24 mouse cellular contexts compared by ENCODE assay signal in the genomic region with DNA sequence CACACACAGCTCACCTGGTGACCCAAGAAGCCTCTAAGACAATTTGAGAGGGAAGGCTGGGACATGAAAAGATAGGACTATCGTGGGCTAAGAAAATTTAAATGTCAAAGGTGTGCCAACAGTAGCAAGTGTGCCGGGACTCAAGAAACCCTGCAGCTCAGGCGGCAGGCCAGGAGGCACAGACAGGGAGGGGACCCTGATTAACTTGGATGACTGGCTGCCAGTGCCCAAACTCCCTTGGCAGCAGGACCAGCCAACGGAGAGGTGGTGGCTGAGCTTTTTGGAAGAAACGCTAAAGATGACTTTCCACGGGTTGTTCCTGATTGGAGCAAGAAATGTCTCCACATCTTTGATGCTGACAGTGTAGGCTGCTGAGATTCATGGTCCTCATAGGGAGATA.
A peak's percentile ranks its signal among the peaks of the same experiment; 100 is the strongest.
DNase-seq lines count a peak whose midpoint lies in the region; ATAC-seq and TF ChIP-seq lines count a peak whose summit lies in the region.
"Had no signal": no experiment of that assay in that cellular context is flagged by ENCODE, and none has a peak within 500 bp of the region (broad histone marks: within the 10 kb centered on the region; RNA-seq: fewer than 3 reads in every experiment).

No protein-coding gene starts in this region.

- no peak overlapping the region for H3K4me3 ChIP-seq in hindbrain, embryonic 15.5 days
- no peak overlapping the region for H3K4me3 ChIP-seq in hindbrain, embryonic 12.5 days
- no peak overlapping the region for H3K4me3 ChIP-seq in cerebellum, adult 2 months (replicated peaks; ENCODE audit: insufficient read depth, low read depth, low read length)
- H3K4me3 ChIP-seq: heart, adult 2 months; heart, embryonic 12.5 days; lung, embryonic 15.5 days had no signal

- TF ChIP-seq CTCF in cerebellum, adult 2 months (IDR thresholded peaks at IDR 0.05; ENCODE audit: borderline replicate concordance, insufficient read depth, low read depth, low read length) = no peak

- no peak for TF ChIP-seq POLR2A in cerebellum, adult 2 months (IDR thresholded peaks at IDR 0.05; ENCODE audit: borderline replicate concordance, insufficient read depth, low read length)

- H3K9me3 ChIP-seq in hindbrain, embryonic 15.5 days = no peaks in the 10 kb centered on the region
- H3K9me3 ChIP-seq in hindbrain, embryonic 12.5 days (replicated peaks) = no peaks in the 10 kb centered on the region
- H3K9me3 ChIP-seq: embryonic facial prominence, embryonic 12.5 days; heart, embryonic 12.5 days; limb, embryonic 13.5 days; lung, embryonic 15.5 days; midbrain, embryonic 12.5 days had no signal

- DNase-seq in brain, adult 2 months (ENCODE audit: low read depth, low spot score) = peak; percentile 38
- DNase-seq in cerebellum, adult 2 months = peak; percentile 55 to 64
- DNase-seq in cerebellum, postnatal 25 days = peak; percentile 51 to 65
- DNase-seq in kidney, adult 9 months = no peak
- DNase-seq in adrenal gland, postnatal 25 days = no peak
- DNase-seq: embryo, embryonic 11 days; heart, adult 2 months; heart, postnatal 4 days; kidney, postnatal 25 days; retina, postnatal 1 day; right cerebral cortex, postnatal 14 days; thymus, postnatal 4 days had no signal

- peaks cover 17% of the 10 kb centered on the region for H3K27me3 ChIP-seq in hindbrain, embryonic 15.5 days
- peaks cover 54% of the 10 kb centered on the region for H3K27me3 ChIP-seq in hindbrain, embryonic 12.5 days
- H3K27me3 ChIP-seq in cerebellum, adult 2 months (ENCODE audit: control insufficient read depth, insufficient read depth, low read length) = no peaks in the 10 kb centered on the region

- peaks cover 26% of the 10 kb centered on the region for H3K4me1 ChIP-seq in hindbrain, embryonic 15.5 days (replicated peaks)
- peaks cover 14% of the 10 kb centered on the region for H3K4me1 ChIP-seq in hindbrain, embryonic 12.5 days
- peaks cover 25% of the 10 kb centered on the region for H3K4me1 ChIP-seq in cerebellum, adult 2 months (ENCODE audit: control insufficient read depth, insufficient read depth, low read length)

- no peak overlapping the region for H3K9ac ChIP-seq in hindbrain, embryonic 15.5 days
- H3K9ac ChIP-seq in hindbrain, embryonic 12.5 days = no peak overlapping the region
- H3K9ac ChIP-seq: embryonic facial prominence, embryonic 12.5 days; heart, embryonic 12.5 days; limb, embryonic 13.5 days; lung, embryonic 15.5 days; midbrain, embryonic 12.5 days had no signal

- peak overlapping the region; percentile 98 for H3K4me2 ChIP-seq in hindbrain, embryonic 15.5 days
- H3K4me2 ChIP-seq in hindbrain, embryonic 12.5 days (replicated peaks) = no peak overlapping the region
- H3K4me2 ChIP-seq: liver, embryonic 11.5 days; lung, embryonic 15.5 days had no signal

- no peak overlapping the region for H3K27ac ChIP-seq in hindbrain, embryonic 15.5 days (replicated peaks)
- no peak overlapping the region for H3K27ac ChIP-seq in hindbrain, embryonic 12.5 days
- H3K27ac ChIP-seq in cerebellum, adult 2 months (ENCODE audit: insufficient read depth, low read length) = no peak overlapping the region
- H3K27ac ChIP-seq: embryonic facial prominence, embryonic 12.5 days; heart, adult 2 months; left cerebral cortex, adult 2 months; limb, embryonic 13.5 days; lung, embryonic 15.5 days; midbrain, embryonic 12.5 days had no signal

- H3K36me3 ChIP-seq in hindbrain, embryonic 15.5 days = no peaks in the 10 kb centered on the region
- no peaks in the 10 kb centered on the region for H3K36me3 ChIP-seq in hindbrain, embryonic 12.5 days
- H3K36me3 ChIP-seq: embryonic facial prominence, embryonic 12.5 days; heart, embryonic 12.5 days; limb, embryonic 13.5 days; lung, embryonic 15.5 days; midbrain, embryonic 12.5 days had no signal

- 25% methylated on average over 6 of the region's 6 CpGs for WGBS in hindbrain, embryonic 15.5 days
- 32% methylated on average over 6 of the region's 6 CpGs for WGBS in hindbrain, embryonic 12.5 days
- WGBS in cerebellum, adult 2 months = 6% methylated on average over 6 of the region's 6 CpGs

- no peak for ATAC-seq in hindbrain, embryonic 15.5 days (ENCODE audit: low FRiP score, low read depth)
- ATAC-seq in hindbrain, embryonic 12.5 days (ENCODE audit: low FRiP score) = no peak
- ATAC-seq: CD4-positive, CD25-positive, alpha-beta regulatory T cell, adult 4 months; forebrain, embryonic 14.5 days; intestine, postnatal 0 days had no signal

Comparison
In these comparisons a context has a peak if more than half of its experiments do, and no peak if none do; other contexts are left out.
1. DNase-seq: peak in brain, adult 2 months (single experiment), cerebellum, adult 2 months (2 of 2) and cerebellum, postnatal 25 days (2 of 2); none in kidney, adult 9 months (single experiment) and adrenal gland, postnatal 25 days (single experiment).